Mouse (Mus musculus) kidney, embryonic 14.5 days (tissue): ENCODE results near the gene Itgav. TPM values are rescaled to one million over a fixed set of nuclear protein-coding genes. Genes with fewer than 3 reads are reported as not detected.
A peak's percentile ranks its signal among the peaks of the same experiment; 100 is the strongest.

Source experiments
- ATAC-seq: fragments of 200-750 bp; cut with Nextera tagmentation; 2 replicates; pipeline ENCODE4 v1.8.0; 2017; ENCODE audit warnings: moderate number of reproducible peaks, mild to moderate bottlenecking, moderate TSS enrichment, moderate library complexity; ENCODE audit not compliant: low FRiP score, low TSS enrichment
- H3K27ac ChIP-seq: fragments of 300-500 bp; sonication (generic); 2 replicates; pipeline ENCODE4 v1.5.1; 2014; ENCODE audit warnings: low read depth, mild to moderate bottlenecking, low read length, moderate library complexity, mixed read lengths
- H3K27me3 ChIP-seq: fragments of 300-500 bp; sonication (generic); 2 replicates; pipeline ENCODE4 v1.6.1; 2014; ENCODE audit warnings: mild to moderate bottlenecking, low read length; ENCODE audit not compliant: control insufficient read depth, insufficient read depth
- H3K36me3 ChIP-seq: fragments of 300-500 bp; sonication (generic); 2 replicates; pipeline ENCODE4 v1.6.1; 2014; ENCODE audit warnings: low read length, mixed read lengths; ENCODE audit not compliant: control insufficient read depth, insufficient read depth
- H3K4me1 ChIP-seq: fragments of 300-500 bp; sonication (generic); 2 replicates; pipeline ENCODE4 v1.6.1; 2014; ENCODE audit warnings: low read length, mixed read lengths; ENCODE audit not compliant: control insufficient read depth, insufficient read depth
- H3K4me2 ChIP-seq: fragments of 300-500 bp; sonication (generic); replicated peaks from 2 replicates; pipeline ENCODE4 v1.6.1; 2014; ENCODE audit warnings: low read depth, mild to moderate bottlenecking, low read length
- H3K4me3 ChIP-seq: fragments of 300-500 bp; sonication (generic); 2 replicates; pipeline ENCODE4 v1.5.1; 2014; ENCODE audit warnings: mild to moderate bottlenecking, low read length
- H3K9ac ChIP-seq: fragments of 300-500 bp; sonication (generic); 2 replicates; pipeline ENCODE4 v1.6.1; 2014; ENCODE audit warnings: low read depth, mild to moderate bottlenecking, low read length, moderate library complexity
- H3K9me3 ChIP-seq: fragments of 300-500 bp; sonication (generic); 2 replicates; pipeline ENCODE4 v1.6.1; 2016; ENCODE audit warnings: low read length; ENCODE audit not compliant: control insufficient read depth
- WGBS: fragments of 180-500 bp; shearing (Covaris S2); extraction: QIAGEN DNeasy Blood & Tissue Kit; methylation state at CpG from one replicate; pipeline ENCODE4 v1.1.7; 2014; 5-methylcytosine and 5-hydroxymethylcytosine counted together
- polyA plus RNA-seq: library from polyadenylated mRNA; unstranded; fragments of >200 nt; fragmentation: Nextera tagmentation; extraction: Ambion mirVana; gene quantifications from 2 replicates; pipeline ENCODE4 v1.2.1, GENCODE M21; 2014

Gene Itgav
- polyA plus RNA-seq, 1 experiment from 2014 or later = 125 TPM

DNA sequence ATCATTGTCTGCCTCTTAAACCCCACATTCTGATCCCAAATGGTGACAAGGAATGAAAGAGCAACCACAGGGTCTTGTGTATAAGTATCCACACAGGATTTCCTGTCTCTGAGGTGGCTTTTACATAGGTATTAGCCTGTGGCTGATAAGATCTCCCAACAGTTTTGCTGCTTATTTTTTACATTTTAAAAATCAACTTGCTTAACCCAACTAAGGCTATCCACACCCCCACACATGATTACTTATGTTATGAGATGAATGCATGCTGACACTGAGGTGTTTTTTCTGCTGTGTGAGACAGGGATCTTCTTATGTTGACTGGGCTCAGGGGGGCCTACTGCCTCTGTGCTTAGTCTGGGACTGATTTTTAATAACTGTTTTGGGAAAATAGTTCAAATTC lies 1.3 kb upstream of the Itgav start:
- Histone ChIP-seq H3K27me3 (no peaks in the 10 kb centered on the region), H3K4me1 (peaks cover 14% of the 10 kb centered on the region), H3K27ac (peak overlapping the region; percentile 99), H3K9ac (no peak overlapping the region; the same call in 1 of the 2 replicates), H3K36me3 (no peaks in the 10 kb centered on the region), H3K4me2 (peak overlapping the region; percentile 55), H3K4me3 (no peak overlapping the region), H3K9me3 (no peaks in the 10 kb centered on the region)
- ATAC-seq = no peak

DNA sequence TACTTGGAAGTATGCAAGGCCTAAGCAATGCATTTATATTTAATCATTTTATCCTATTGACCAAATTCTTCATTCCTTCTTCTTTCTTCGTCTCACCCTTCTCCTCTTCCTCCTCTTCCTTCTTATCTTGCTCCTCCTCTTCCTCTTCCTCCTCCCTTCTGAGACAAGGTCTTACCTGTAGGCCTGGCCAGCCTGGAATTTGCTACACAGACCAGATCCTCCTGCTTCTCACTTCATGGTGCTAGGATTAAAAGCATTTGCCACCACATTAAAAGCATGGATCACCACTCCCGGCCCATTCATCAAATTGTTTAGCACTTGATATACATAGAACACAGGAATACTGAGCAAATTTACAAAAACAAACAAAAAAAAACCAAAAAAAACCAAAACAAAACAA lies 851 bp upstream of the Itgav start:
- ATAC-seq = no peak
- Histone ChIP-seq H3K9me3 (no peaks in the 10 kb centered on the region), H3K4me1 (peaks cover 14% of the 10 kb centered on the region), H3K27me3 (no peaks in the 10 kb centered on the region), H3K4me2 (peak overlapping the region; percentile 55), H3K4me3 (peak overlapping the region; percentile 60), H3K9ac (peak overlapping the region; percentile 87; the same call in 1 of the 2 replicates), H3K36me3 (no peaks in the 10 kb centered on the region), H3K27ac (peak overlapping the region; percentile 99)
- WGBS = 46% methylated on average over 2 of the region's 2 CpGs

DNA sequence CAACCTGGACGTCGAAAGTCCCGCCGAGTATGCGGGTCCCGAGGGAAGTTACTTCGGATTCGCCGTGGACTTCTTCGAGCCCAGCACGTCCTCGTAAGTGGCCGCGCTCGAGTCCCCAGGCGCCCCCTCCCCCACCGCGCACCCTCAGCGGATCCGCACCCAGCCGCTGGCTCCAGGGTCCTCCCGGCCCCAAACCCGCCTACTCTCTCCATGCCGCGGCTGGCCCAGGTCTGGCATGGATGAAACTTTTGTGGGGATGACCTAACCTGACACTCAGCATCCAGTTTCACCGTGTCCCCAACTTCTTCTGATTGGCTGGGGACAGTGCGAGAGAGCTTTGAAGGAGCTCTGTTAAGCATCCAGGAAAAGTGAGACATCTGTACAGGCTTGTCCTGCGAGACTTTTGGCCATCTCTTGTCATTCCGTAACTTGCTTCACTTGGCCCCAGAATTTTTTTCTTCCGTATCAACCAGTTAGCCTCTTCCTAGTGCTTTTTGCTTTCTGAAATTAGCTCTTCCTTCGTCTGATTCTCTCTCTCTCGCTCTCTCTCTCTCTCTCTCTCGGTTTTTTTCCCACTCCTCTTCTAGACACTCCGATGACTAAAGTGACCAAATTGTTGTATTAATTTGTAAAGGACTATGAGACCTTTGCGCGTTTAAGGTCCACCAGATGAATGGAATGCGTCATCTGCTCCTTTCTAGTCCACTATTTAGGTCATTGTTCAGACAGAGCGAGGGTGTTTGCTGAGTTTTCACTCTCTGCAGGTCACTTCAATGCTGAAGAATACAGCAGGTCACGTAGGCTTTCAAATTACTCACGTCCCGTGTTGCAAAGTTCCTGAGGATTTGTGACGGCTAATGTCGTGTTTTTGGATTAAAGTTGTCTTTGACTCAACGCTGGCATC lies 882 bp downstream of the Itgav start:
- Histone ChIP-seq H3K4me2 (peak overlapping the region; percentile 55), H3K36me3 (no peaks in the 10 kb centered on the region), H3K9me3 (no peaks in the 10 kb centered on the region), H3K9ac (peak overlapping the region; percentile 87), H3K4me1 (peaks cover 17% of the 10 kb centered on the region), H3K27me3 (no peaks in the 10 kb centered on the region), H3K27ac (peak overlapping the region; percentile 99), H3K4me3 (peak overlapping the region; percentile 60)
- WGBS = 3% methylated on average over 40 of the region's 44 CpGs
- ATAC-seq = peak; percentile 78

DNA sequence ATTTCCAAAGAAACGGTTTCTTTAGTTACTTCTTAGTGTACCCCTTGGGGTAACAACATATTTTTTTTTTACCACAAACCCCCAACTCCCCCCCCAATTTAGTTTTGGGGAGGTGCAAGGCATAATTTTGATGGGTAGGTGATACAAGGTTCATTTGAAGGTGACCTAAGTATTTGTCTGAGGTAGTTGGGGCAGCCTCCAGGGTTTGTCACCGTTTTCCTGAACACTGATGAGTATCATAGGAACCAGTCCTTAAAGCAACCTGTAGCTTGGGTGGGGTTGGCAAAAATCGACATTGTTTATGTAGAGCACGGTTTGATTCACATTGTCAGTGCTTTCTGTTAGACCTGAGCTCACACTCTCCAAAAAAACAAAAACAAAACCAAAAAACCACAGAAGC lies 1.6 kb downstream of the Itgav start:
- ATAC-seq = no peak
- H3K27me3 ChIP-seq = no peaks in the 10 kb centered on the region
- no peaks in the 10 kb centered on the region for H3K9me3 ChIP-seq
- H3K4me2 ChIP-seq = peak overlapping the region; percentile 55
- peaks cover 17% of the 10 kb centered on the region for H3K4me1 ChIP-seq
- no peak overlapping the region for H3K27ac ChIP-seq
- WGBS = 54% methylated on average over 4 of the region's 4 CpGs
- peak overlapping the region; percentile 87 for H3K9ac ChIP-seq
- H3K4me3 ChIP-seq = peak overlapping the region; percentile 60
- peaks cover 2% of the 10 kb centered on the region; the same call in 1 of the 2 replicates for H3K36me3 ChIP-seq

DNA sequence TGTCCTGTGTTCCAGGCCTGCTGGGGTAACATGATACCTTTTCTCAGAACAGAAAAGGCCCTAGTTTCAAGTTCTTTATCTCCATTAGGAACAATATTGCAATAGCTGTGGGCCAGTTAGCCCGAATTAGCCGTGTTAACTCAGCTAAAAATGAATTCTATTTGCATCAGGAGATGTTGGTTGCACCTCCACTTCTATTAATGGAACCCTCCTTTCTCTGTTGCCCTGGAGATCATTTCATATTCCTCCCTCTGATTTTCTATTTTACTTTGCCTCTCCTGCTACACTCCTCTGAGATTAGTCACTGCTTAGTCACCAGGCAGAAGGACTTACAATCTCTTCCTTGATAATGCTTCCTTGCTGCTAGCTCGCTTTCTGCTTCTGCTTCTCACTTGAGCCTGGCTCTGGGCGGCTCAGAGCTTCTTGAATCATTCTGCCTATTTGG lies 4.1 kb downstream of the Itgav start:
- H3K27me3 ChIP-seq = no peaks in the 10 kb centered on the region
- 83% methylated on average over 4 of the region's 4 CpGs for WGBS
- H3K4me1 ChIP-seq = peaks cover 14% of the 10 kb centered on the region
- no peak for ATAC-seq
- no peaks in the 10 kb centered on the region for H3K9me3 ChIP-seq
- no peak overlapping the region for H3K4me3 ChIP-seq
- peaks cover 2% of the 10 kb centered on the region; the same call in 1 of the 2 replicates for H3K36me3 ChIP-seq
- no peak overlapping the region for H3K9ac ChIP-seq
- H3K4me2 ChIP-seq = no peak overlapping the region
- H3K27ac ChIP-seq = no peak overlapping the region

DNA sequence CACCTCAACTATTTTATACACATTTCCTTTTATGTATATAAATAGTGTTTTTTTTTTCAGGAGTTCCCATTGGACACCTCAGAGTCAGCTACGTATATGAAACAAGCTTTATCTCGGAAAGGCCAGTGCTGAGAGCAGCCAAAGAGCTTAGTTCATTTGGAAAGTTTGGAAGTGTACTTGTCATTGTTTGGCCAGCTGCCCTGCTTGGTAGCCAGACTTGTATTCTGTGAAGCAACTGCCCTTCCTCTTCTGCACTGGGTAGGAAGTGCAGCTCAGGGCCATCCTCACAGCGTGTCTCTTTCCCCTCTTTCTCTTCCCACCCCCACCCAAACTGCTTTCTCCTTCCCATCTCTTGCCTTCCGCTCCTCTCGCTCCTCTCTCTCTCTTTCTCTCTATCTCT lies 5.1 kb downstream of the Itgav start:
- 78% methylated on average over 5 of the region's 5 CpGs for WGBS
- no peak for ATAC-seq
- H3K27ac ChIP-seq = no peak overlapping the region
- no peak overlapping the region for H3K4me3 ChIP-seq
- H3K27me3 ChIP-seq = no peaks in the 10 kb centered on the region
- no peak overlapping the region for H3K4me2 ChIP-seq
- H3K4me1 ChIP-seq = peaks cover 11% of the 10 kb centered on the region
- no peak overlapping the region for H3K9ac ChIP-seq
- H3K9me3 ChIP-seq = no peaks in the 10 kb centered on the region
- H3K36me3 ChIP-seq = peaks cover 2% of the 10 kb centered on the region; the same call in 1 of the 2 replicates

DNA sequence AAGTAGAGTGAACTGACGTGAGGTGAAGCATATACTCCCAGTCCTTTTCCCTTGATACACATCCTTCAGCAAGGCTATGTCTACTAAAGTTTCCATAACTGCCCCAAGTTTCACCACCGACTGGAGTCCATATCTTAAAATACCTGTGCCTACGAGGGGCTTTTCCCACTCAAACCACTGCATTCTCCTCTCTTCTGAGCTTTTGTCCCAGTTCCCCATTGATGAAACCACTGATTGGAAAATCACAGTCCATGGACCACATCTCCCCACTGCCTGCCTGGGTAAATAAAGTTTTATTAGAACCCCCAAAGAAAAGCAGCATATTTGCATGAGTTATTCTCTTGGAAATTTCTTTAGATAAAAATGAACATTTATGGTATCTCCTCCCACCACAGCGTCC lies 8.7 kb downstream of the Itgav start:
- 0 out of 2 replicates have a peak, but pooled peaks cover 3% of the 10 kb centered on the region for H3K4me1 ChIP-seq
- ATAC-seq = no peak
- H3K27ac ChIP-seq = no peak overlapping the region
- H3K27me3 ChIP-seq = no peaks in the 10 kb centered on the region
- H3K9me3 ChIP-seq = no peaks in the 10 kb centered on the region
- H3K36me3 ChIP-seq = peaks cover 14% of the 10 kb centered on the region
- 89% methylated on average over 4 of the region's 4 CpGs for WGBS
- no peak overlapping the region for H3K9ac ChIP-seq
- H3K4me2 ChIP-seq = no peak overlapping the region
- no peak overlapping the region for H3K4me3 ChIP-seq

DNA sequence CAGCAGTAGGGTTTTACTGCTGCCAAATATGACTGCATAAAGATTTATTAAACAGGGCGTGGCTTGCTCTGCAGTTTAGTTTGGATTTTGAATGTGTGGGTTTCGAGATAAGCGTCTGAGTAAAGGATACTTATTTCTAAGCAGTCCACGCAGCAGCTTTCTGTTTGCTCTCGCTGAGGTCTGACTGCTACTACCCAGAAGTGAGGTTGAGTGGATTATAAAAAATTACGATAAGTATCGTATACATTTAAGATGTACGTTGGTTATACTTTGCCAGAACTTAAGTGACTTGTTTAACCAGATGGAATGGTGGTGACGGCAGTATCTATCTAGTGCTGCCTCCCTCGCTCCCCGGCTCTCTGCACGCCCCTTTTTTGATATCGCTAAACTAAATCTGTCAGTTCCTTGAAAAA lies 9.8 kb downstream of the Itgav start:
- ATAC-seq = no peak
- H3K4me3 ChIP-seq = no peak overlapping the region

DNA sequence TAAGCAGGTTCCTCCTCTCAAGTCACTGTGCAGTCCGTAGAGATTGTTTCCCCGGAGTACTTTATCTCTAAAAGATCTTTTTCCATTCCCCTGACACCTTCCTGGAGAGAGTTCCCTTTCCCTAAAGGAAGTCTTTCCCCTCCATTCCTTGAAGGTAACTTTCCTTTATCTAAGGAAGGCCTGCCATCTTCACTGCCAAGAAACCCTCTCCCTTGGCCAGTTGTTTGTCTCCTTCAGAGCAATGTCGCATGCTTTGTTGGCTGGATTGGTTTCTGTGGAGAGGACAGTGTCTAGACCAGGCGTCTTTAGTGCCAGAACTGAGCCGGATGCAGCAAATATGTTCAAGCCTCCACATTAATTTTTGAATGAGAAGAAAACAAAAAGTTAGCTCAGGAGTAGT lies 11.1 kb downstream of the Itgav start:
- WGBS = 78% methylated on average over 5 of the region's 5 CpGs
- ATAC-seq = no peak
- no peak overlapping the region for H3K4me3 ChIP-seq
- H3K36me3 ChIP-seq = peaks cover 25% of the 10 kb centered on the region
- no peak overlapping the region for H3K27ac ChIP-seq
- H3K4me1 ChIP-seq = peaks cover 8% of the 10 kb centered on the region
- no peaks in the 10 kb centered on the region for H3K9me3 ChIP-seq
- H3K9ac ChIP-seq = no peak overlapping the region
- H3K4me2 ChIP-seq = no peak overlapping the region
- no peaks in the 10 kb centered on the region for H3K27me3 ChIP-seq

More for the DNA sequence above, 9.8 kb downstream of the Itgav start:
- Histone ChIP-seq H3K9ac (no peak overlapping the region), H3K27ac (no peak overlapping the region), H3K9me3 (no peaks in the 10 kb centered on the region), H3K4me2 (no peak overlapping the region), H3K27me3 (no peaks in the 10 kb centered on the region), H3K4me1 (peaks cover under 1% of the 10 kb centered on the region; the same call in 1 of the 2 replicates), H3K36me3 (peaks cover 25% of the 10 kb centered on the region)
- 79% methylated on average over 13 of the region's 13 CpGs for WGBS
